Mouse (Mus musculus) embryo, embryonic 11 days (tissue): ENCODE results near the gene Fbp2.

Experiments
- DNase-seq: peaks from one replicate; pipeline ENCODE4 v3.0.0-alpha.2; 2015

The Fbp2 gene

DNA sequence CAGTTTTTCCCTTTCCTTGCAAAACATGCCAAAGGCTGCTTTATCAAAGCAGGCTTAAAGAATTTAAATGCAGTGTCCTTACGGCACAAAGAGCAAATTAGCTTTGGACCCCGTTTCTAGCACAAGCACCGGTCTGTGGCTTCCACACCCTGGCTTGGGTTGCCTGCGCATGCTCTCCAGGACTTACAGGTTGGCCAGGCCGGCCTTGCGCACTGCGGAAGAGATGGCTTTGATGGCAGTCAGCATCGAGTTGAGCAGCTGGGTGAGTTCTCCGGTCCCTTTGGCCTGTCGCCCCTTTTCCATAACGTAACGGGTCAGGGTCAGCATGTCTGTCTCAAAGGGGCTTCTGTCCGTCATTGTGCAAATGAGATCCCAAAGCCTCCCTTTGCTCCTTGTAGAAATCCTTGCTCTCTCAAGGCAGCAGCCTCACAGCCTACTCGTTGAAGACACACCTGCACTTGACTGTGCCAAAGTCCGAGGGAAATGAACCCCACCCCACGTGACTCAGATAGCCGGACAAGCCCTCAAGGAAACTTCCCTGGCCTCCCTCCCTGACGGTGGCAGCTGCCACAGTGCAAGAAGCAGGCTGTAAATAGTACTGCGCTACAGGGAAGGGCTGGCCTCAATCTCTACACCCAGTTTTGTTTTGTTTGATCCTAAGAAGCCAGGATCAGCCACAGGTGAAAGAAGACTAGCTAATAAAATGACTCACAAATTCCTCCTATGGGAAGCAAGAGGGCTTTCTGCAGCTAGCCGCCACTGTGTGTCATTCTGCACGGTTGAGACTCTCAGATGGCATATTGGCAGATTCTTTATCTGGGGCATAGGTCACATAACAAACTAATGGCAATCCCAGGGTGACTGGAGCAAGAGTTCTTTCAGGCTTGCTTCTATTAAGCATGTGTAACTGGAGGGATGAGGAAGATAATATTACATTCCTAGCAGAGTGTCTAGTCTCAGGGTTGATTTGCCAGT lies at the start of gene Fbp2:
TSS of gene Fbp2 (minus strand) at position 482 of the 975 bp plus-strand sequence.
- DNase-seq, result no peak

DNA sequence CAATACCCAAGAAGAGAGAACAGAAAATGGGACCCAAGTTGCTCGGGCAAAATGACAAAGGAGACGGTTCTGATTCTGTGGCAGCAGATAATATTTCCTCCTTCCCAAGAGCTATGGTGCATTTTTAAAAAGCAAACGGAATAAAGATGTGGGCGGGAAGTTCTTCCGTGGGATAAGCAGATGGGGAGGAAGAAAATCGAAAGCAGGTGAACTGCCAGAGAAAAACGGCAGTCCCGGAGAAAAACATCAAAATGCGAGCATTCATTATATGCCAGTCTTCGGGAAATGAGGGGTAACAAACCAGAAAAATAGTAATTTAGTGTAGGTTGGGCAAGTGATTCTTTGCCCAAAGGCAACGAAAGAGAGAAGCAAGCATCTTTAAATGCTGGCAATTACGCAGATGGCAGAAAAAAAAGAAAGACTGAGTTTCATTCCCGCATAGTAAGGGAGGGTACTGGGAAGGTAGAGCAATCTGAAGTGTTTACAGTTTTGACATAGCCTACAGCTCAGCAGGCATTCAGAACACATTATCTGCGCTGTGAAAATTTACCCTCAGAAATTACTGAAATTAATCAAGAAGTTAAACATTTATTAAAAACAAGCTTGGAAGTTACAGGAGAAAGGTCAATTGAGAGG lies 49.4 kb upstream of the Fbp2 start:
- DNase-seq, result no peak

DNA sequence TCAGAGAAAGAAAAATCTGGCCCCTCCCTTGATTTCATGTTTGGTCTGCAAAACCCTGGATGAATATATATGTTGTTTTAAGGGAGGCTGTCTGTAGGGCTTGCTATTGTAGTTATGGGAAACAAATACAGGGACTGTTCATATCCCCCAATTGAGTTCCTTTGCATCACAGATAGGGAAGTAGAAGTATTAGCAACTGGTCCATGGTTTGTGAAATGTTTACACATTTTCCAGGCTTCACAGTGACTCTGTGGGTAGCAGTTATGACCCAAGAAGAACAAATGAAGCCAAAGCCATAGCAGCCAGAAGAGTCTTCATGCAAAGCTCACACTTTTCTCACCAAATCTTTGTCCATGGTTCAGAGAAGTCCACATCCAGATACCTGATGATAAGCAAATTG lies 42.9 kb upstream of the Fbp2 start:
- no peak for DNase-seq

DNA sequence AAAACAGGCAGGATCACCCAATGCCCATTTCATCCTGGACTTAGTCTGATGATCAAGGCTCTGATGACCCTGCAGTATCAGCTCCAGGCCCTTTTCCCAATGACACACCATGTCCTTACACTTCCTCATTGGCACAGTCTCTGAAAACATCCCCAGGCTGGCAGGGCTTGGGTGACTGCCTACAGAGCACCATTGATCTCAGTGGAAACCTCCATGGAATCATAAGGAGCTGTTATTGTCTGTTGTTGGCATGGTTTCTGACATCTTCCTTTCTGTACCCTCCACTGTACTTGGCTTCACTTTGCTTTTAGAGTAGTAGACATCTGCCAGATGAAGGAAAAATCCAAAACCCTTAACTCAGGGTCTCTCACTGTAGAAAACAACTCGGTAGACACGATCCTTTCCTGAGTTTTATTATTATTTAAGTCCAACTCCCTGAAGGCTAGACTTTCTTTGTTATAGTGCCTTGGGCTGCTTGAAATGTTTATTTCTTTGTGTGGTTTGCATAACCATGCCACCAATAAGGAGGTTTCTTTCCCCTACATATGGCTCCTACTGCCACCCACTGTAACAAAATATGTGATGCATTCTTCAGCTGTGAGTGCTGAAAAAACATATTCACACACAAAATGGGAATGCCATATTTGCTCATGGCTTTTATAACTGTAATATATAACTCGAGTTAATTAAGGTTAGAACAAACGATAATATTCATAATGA lies 39.9 kb upstream of the Fbp2 start:
- DNase-seq, result no peak

DNA sequence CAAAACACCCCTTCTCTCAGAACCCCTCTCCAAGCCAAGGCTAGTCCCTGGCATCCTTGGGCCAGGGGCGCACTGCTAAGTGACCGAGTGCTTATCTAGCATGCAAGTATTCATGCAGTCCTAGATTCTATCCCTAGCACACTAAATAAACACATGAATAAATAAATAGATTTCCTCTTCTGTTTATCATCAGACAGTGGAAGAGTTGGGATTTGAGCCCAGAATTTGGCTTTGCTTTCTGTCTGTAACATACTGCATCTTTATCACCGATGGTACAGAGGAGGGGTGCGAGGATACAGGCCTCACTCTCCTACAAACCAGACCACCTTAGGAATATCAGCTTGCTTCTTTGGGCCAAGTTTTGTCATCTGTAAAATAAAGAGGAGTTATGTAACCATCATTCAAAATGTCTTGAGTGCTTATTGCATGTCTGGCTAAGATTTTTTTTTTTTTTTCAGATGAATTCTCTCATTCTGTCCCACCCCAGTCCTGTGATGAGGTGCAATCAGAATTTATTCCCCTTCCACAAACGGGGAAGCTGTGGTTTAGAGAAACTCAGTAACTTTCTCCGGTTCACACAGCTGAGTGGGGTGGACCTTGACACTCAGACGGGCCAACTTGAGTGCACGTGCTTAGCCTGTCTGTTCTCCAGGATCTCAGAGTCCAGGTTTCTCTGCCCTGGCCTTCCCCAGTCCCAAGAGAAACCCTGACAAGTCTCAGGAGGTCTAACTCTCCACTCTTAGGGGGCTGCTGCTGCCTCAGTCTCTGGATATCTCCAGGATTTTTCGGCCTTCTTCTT lies 35.0 kb upstream of the Fbp2 start:
- DNase-seq, result no peak

DNA sequence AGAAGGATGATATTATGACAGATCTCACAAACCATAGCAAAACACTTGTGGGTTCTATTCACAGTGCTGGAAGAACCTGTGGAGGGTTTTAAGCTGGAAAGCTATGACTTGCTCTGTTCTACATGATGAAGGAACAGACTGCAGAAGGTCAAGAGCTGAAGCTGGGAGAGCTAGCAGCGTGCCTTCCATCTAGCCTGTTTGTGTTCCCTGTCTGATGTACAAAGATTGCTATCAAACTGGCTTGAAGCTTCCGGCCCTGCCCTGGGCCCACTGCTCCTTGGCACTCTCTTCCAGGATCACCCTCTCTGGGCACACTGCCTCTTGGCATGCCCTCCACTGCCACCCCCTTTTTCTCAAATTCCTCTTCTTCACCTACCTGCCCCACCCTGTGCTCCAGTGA lies 31.1 kb upstream of the Fbp2 start:
- no peak for DNase-seq

DNA sequence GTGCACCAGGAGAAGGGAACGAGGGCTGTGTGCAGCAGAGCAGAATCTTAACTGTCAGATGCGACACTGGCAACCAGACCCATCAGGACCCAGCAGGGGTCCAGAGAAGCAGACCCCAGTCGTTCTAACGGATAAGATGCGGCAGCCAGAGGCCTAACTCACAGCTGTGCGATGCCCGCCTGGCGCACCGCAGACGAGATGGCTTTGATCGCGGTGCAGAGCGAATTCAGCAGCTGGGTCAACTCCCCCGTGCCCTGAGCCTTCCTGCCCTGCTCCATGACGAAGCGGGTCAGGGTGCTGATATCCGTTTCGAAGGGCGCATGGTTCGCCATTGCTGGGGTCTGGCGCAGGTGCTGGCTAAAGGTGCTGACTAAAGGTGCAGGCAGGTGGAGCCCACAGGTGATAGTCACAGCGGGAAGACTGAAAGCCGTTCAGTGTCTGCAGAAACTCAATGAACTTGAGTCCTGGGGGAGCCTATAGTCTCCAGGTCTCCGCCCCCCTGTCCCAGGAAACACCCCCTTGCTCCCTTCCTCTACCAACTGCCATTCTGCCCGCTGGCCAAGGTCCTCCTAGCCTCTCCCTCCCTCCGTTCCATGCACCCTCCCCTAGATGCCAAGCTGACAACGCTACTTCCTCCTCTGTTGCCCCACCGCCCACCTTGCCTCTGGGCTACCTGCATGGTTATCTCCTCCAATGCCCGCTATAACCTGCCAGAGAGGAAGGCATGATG lies 29.7 kb upstream of the Fbp2 start, which contains the start of gene Fbp1:
TSS of gene Fbp1 (minus strand) at position 571 of the 730 bp plus-strand sequence.
- DNase-seq, result peak; percentile 44

DNA sequence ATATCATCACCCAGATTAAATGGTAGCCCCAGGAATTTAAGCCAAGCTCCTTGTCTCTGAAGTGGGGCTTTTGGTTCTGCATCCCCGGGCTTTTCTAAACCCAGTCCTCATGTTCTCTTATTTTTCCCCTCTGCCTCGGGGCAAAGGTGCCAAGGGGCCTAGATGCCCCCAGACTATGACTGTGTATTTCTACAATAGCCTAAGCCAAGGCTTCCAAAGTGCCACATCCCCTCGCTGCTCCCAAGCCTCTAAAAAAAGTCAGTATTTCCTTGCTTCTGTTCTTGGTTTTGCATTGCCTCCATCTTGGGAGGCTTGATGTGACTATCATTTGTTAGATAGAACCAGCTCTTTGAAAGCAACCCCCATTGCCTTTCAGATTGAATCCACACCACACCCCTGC lies 26.3 kb upstream of the Fbp2 start:
- DNase-seq, result no peak

DNA sequence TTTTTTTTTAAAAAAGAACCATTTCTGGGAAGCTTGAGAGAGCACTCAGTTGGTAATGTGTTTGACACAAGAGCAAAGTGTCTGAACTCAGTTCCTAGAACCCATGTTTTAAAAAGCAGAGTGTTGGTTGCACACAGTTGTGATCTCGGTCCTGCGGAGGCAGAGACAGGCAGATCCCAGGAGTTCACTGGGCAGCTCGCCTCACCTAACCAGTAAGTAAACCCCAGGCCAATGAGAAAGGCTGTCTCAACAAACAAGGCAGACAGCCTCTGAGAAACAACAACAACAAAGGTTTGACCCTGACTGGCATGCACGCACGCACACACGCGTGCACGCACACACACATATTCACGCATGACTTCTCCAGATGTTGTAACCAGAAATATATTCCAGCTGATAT lies 25.7 kb upstream of the Fbp2 start:
- no peak for DNase-seq

DNA sequence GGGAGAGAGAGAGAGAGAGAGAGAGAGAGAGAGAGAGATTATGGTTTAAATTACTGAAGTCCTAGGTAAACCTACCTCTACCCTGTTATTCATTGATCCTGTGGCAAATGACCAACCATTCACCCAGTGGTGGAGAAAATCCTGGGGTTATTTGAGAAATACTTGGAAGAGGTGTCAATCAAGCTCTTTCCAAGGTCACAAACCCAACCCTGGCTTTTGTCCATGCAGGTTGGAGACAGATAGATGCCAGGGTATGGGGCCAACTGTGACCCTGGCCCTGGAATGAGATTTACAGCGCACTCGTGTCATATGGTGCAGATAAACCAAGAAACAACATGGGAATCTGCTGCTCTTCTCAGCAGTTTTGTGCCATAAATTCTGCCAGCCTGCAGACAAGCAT lies 25.2 kb upstream of the Fbp2 start:
- DNase-seq, result no peak

DNA sequence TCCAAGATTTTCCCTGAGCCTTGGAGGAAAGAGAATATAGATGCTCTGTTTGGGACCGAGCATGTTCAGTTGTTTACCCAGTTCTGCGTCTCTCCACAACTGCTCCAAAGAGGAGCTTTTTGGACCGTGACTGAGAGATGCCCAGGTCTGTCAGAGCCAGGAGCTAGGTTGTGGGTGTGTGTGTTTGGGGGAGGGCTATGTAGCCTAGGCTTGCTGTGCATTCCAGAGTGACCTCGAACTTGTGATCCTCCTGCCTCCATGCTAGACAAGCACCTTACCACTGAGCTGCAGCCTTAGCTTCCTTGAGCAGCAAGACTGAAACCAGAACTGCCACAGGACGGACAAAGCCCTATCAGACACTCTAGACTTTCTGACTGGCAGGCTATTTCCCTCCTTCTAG lies 24.6 kb upstream of the Fbp2 start:
- no peak for DNase-seq

DNA sequence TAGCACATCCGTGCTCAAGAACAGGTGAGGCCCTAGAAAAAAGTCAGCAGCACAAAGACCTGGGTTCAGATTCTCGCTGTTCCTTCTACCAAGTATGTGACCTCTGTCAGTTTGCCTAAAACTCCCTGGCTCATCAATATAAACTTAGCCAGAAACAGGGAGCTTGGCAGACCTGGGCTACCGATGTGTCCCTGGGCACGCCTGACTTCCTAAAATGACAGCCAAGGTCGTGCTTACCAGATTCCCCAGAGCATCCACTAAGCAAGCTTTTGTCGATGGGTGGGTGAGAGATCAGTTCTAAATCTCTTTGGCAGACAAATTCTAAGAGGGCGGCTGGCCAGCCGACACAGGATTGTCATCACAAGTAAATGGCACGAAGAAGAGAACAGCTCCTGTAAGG lies 23.1 kb upstream of the Fbp2 start:
- no peak for DNase-seq

DNA sequence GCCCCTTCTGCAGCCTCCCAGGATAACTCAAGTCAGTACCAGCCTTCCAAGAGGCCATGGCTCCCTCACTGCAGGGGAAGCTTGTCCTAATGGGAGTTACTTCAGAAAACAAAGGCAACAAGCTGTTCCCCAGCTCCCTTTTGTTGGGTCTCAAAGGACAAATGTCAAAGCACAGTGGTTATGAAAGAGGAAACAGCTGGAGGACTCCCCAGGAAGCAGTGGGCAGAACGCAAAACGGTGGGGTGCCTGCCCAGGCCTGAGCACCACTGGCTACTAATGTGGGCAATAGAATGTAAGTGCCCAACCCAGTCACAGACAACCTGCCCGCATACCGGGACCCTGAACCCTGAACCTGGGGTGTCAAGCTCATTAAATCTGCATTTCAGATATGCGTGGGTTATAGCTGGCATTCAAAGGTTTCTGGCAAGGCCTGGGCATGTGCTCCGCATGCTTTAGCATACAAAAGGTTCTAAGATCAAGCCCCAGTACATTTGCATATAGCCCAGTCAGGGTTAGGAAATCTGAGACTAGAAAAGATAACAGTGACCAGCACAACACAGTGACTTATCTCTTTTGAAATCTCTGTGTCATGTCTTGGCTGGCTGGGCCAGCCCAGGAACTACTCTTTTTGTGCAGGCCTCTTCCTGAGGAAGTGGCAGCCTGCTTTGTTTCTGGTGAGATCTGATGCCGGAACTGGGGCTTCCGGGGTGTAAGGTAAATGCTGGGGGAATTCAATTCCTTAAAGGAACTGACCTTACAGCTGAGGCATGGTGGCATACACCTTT lies 21.8 kb upstream of the Fbp2 start:
- peak; percentile 12 for DNase-seq

DNA sequence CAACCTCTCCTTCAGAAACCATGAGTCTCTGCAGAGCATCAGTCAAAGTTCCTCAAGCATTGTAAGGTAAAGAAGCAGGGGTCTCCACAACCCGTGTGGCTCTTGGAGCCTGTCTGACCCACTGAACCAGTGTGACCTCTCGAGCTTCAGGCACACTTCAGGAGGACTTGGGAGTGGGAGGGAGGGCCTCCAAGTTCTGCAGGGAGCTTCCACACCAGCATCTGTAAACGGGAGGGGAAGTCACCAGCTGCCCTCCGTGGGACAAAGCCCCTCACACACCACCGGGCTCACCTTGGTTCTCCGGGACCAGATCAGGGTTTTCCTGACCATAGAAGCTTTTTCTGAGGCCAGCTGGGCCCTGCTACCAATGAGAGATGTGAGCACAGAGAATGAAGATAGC lies 21.2 kb upstream of the Fbp2 start:
- no peak for DNase-seq

DNA sequence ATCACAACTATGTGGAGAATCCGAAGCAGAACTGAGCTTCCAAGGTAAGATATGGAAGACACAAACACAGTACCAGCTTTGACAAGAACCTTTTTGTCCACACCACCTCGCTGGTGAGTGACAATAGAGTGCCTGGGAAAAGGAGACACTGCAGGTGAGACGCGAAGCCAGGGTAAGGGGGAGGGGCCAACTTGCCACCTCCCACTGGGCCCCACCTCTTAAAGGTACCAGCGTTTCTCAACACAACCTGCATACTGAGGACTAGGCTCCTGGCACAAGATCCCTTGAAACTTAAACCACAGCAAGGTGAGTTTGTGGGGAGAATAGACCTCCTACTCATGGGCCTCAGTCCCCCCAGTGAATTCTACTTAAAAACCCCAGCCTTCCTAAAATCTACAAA lies 19.0 kb upstream of the Fbp2 start:
- no peak for DNase-seq

DNA sequence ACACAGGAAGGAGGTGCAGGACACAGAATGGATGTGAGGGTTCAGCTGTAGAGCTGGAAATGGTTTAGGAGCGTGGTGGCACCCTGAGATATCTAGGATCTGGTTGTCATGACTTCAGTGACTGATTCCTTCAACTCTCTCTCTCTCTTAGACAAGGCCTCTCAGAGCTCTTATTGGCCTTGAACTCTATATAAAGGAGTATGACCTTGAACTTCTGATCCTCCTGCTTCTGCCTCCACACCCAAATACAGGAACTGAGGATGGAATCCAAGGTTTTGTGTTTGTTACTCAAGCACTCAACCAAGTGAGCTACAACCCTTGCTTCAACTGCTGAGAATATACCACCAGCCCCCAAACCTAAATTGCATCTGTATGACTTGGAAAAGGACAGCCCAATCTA lies 17.9 kb upstream of the Fbp2 start:
- no peak for DNase-seq

DNA sequence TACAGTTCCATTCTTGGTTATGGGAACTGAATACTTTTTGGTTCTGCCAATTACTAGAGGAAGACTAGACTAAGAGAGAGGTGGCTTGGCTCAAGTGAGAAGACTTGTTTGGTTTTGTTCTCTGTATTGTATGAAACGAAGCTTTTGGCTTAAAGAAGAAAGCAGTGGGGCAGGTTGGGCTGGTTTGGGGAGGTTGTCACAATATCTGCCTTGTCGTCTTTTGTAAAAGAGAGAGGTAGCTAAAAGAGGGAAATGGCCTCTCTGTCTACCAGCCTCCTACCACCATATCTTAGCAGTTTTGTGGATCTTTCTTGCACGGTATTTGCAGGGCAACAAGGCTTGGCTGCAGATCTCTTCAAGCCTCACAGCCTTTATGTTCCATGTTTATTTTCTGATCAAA lies 14.0 kb upstream of the Fbp2 start:
- no peak for DNase-seq

DNA sequence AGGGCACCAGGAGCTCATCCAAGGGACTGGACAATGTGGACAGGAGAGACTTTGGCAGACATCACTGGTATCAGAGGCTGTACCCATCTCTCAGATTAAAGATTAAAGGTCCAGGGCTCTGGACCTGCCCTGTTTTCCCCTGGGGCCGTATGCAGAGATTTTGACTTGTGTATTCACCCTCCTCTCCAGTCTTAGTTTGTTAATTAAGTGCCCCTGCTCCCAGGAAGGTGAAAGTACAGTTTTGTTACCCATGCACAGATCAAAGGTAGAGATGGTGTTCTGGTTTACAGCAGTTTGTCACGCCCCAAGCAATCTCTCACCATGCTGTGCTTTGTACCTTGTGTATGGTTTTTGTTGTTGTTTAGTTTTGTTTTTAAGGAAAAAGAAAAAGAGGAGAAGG lies 12.4 kb upstream of the Fbp2 start:
- no peak for DNase-seq

DNA sequence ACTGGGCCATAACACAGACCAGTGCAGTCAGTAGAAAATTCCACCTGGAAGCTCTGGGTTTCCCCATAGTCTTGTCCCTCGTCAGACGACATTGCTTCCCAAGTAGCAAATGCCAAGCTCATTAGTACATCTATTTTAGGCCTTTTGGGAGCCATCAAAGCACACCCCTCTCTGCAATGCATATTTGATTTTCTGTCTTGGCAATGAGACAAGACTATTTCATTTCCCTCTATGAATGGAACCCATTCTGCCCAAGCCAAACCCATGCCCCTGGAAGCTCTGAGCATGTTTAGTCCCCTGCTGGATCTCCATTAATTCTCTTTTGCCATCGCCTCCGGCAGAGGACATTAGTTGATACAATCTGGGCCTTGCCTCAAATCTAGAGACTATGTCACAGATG lies 8.6 kb upstream of the Fbp2 start:
- no peak for DNase-seq

DNA sequence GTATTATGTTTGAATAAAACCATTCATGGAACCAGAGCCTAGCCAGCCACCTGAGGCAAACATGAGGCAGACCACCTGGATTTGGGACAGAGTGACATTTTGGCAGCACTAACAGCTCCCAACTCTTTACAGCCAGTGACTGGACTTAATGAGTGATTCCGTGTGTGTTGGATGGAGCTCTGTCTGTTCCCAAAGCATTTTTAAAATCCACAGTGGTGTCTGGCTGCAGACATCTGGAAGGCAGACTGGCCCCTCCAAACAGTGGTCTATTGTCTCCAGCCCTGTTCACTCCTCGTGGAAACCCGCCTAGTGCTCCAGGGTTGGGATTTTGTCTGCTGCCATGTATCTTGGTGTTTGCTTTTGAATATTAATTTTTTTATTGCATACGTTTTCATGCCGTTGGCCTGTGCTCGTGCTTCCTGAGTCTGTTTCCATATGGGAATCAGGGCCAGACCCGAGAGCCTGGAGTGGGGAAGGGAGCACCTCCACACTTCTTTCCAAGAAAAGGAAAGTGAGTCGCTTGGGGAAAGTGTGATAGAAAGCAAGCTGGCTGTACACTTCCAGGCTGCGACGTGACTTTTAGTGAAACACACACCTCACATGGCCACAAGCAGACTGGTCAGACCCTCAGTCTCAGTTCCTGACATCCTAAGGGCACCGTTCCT lies 7.6 kb upstream of the Fbp2 start:
- DNase-seq, result peak; percentile 49

DNA sequence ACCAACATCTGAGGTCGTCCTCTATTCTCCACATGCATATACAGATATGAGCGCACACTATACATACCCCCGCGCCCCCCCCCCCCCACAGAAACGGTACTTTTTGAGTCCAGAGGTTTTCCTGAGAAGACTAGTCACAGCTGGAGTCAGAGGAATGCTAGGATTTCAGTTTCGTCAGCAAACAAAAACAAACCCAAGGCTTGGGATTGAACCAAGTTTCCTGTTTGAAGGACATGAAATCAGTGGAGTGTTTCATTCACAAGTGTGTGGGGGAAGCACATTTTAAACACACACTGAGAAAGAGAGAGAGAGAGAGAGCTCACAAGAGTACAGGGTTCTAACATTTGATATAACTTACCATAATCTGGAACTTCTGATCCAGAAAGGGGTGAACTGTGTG lies 5.5 kb upstream of the Fbp2 start:
- DNase-seq, result peak; percentile 5
